Mouse (Mus musculus) myocyte (in vitro differentiated cells): ENCODE results near the gene Pop4.

Source experiments
- E2F4 ChIP-seq: IDR thresholded peaks from one replicate; pipeline ENCODE4 v1.6.1; 2011; ENCODE audit warnings: mild to moderate bottlenecking, control low read depth, moderate library complexity; ENCODE audit not compliant: insufficient read depth
- MYOG ChIP-seq, 3 experiments: IDR thresholded peaks; one replicate each; pipeline ENCODE4 v1.6.1; 2011; ENCODE audit warnings: control low read depth in 2 of 3, low read depth in 2 of 3, mild to moderate bottlenecking in 2 of 3; ENCODE audit not compliant: insufficient read length in 2 of 3, control insufficient read depth in 1 of 3, insufficient read depth in 1 of 3
- POLR2A ChIP-seq: IDR thresholded peaks from one replicate; pipeline ENCODE4 v1.6.1; 2011; ENCODE audit warnings: low read depth, mild to moderate bottlenecking, control low read depth, moderate library complexity; ENCODE audit not compliant: insufficient read length
- POLR2AphosphoS2 ChIP-seq: IDR thresholded peaks from one replicate; pipeline ENCODE4 v1.6.1; 2011; ENCODE audit warnings: low read depth, control low read depth; ENCODE audit not compliant: insufficient read length

- TF ChIP-seq POLR2A (no peak), E2F4 (no peak), POLR2AphosphoS2 (no peak), MYOG (IDR thresholded peaks at IDR 0.05; ENCODE audit: control insufficient read depth in 1 of 3, insufficient read depth in 1 of 3, insufficient read length in 2 of 3, low read depth in 2 of 3) (no peak)
Observed at GRCm38 (mm10) chr7:38236400-38237105, 34.7 kb downstream of the Pop4 start.
